Mouse (Mus musculus): Measurements from ENCODE around the gene Mdga1.

Gene Mdga1

DNA sequence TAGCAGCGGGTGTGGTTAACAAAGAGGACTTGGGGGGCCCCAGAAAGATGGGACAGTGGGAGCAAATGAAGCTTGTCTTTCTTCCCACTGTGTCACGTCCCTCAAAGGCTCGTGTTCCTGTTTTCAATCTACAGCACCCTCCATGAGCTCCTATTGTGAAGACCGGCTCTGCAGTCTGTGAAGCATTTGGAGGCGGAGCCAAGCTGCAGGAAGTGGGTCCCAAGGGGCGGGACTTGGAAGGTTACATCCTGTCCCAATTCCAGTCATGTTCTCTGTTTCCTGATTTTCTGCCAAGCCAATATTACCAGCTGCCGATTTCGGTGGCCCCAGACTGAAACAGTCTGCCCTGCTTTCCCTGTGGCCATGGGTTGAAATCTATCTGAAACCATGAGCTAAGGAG is 11.7 kb upstream of the Mdga1 start:
- DNase-seq (ENCODE audit: low spot score): peak; percentile 48

DNA sequence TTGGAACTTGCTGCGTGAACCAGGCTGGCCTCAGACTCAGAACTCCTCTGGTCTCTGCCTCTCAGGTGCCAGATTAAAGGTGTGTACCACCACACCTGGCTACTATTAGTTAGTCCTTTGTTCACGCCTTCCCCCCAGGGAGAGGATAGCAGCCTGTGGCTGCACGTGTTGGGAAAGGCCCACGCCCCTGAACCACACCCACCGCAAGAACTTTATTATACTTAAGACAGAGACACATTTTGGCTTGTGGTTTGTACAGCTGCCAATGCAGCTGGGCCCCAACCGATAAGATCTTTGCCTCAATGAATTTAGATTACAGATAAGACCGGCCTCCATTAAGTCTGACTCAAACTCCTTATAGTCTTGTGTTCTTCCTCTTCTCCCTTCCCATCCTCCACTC is 10.0 kb upstream of the Mdga1 start:
- peak; percentile 66 for DNase-seq (ENCODE audit: low spot score)

DNA sequence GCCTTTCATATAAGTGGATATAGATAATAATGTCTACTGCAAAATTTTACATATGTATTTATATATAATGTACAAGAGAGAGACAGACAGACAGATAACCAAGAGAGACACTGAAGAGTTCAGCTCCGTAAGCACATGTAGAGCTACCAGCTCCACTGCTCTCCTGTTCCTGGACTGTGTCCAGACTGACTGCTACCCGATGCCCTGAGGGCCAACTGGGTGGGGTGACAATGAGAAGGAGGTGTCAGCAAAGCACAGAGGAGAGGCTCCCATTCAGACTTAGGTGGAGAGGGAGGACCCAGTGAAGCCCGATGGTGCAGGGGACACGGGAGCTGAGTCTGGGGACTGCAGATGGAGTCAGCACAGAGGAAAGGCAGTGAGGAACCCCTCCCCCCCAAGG is 9.1 kb upstream of the Mdga1 start:
- no peak for DNase-seq (ENCODE audit: low spot score)

DNA sequence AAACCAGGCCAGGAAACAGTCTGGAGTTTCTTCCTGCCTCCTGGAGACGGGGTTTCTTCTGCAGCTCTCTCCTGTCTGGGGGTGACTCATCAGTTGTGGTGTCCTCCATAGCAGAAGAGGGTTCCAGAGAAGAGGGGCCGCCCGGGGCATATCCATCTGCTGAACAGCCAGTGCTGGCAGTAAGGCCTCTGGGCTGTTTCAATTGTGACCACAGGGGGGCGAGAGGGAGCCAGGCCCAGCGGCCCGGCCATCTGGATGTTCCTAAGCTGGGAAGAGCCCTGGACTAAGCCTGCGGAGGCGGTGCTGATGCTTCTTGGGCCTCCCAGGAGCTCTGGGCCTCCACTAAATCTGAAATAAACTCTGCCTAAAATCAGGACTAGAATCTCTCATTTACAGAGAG is 5.8 kb upstream of the Mdga1 start:
- peak; percentile 73 for DNase-seq (ENCODE audit: low spot score)

- no peak for DNase-seq (ENCODE audit: low spot score)
Observed at GRCm38 (mm10) chr17:29973226-29973625, 3.3 kb upstream of the Mdga1 start.

- DNase-seq (ENCODE audit: low spot score): no peak
Observed at GRCm38 (mm10) chr17:29971761-29972432, 2.0 kb upstream of the Mdga1 start.

- DNase-seq (ENCODE audit: low spot score): no peak
Observed at GRCm38 (mm10) chr17:29965506-29965905, 4.4 kb downstream of the Mdga1 start.

GRCm38 (mm10) chr17:29963730-29964259 is 6.1 kb downstream of the Mdga1 start:
- DNase-seq (ENCODE audit: low spot score): no peak

GRCm38 (mm10) chr17:29955880-29956279 is 14.0 kb downstream of the Mdga1 start:
- DNase-seq (ENCODE audit: low spot score): no peak

GRCm38 (mm10) chr17:29954316-29954715 is 15.6 kb downstream of the Mdga1 start:
- DNase-seq (ENCODE audit: low spot score): no peak

GRCm38 (mm10) chr17:29951100-29951499 is 18.8 kb downstream of the Mdga1 start:
- no peak for DNase-seq (ENCODE audit: low spot score)

DNA sequence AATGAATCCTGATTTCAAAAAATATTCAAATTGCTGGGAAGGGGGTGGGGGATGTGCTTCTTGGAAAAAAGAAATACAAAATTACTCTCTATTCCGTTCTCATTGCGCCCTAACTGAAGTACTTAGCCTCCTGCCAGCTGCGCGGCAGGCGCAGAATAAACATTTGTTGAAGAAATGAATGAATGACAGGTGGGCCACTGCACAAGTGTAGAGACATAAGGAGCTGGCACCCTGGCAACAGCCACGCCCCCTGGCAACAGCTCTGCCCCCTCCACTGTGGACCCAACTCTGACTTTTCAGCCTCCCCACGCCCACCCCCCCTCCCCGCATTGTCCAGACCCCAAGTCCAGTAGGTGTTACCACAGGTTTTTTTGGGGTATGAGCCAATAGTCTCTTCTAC is 19.3 kb downstream of the Mdga1 start:
- no peak for DNase-seq (ENCODE audit: low spot score)

GRCm38 (mm10) chr17:29947271-29947714 is 22.6 kb downstream of the Mdga1 start:
- no peak for DNase-seq (ENCODE audit: low spot score)

DNA sequence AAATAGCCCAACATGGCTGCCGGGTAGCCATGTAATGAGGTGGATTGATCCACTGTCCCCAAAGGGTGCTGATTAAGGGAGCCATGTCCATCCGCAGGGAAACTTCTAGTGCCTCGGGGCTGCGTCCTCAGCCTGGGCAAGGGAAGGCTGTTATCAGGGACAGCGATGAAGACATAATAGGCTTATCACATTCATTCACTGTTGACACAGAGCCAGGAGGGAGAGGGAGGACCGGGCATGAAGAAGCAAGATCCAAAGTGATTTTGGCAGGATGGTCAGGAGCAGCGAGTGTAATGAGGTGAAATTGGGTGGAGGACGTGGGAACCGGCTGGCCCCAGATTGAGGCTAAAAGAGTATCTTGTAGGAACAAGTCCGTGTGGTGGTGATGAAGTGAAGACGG is 25.5 kb downstream of the Mdga1 start:
- DNase-seq (ENCODE audit: low spot score): no peak

DNA sequence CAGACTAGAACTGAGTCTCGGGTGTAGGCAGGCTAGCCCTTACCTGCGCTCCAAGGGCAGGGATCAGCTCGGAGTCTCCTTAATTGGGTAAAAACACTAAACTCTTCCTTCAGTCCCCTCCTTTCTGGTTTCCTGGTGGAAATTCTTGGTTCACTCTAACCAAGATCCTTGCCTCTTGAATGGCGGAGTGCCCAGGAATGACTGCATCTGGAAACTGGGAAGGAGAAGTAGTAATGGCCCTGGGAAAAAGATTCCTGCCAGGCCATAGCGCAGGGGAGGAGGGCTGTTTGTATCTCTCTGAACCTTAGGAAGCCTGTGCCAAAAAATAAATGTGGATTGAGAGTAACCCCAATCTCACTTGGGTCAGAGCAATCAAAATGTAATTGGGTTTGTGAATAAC is 30.9 kb downstream of the Mdga1 start:
- no peak for DNase-seq (ENCODE audit: low spot score)

GRCm38 (mm10) chr17:29937350-29937781 is 32.5 kb downstream of the Mdga1 start:
- DNase-seq (ENCODE audit: low spot score): no peak

- DNase-seq (ENCODE audit: low spot score): no peak
Observed at GRCm38 (mm10) chr17:29934133-29934851, 35.6 kb downstream of the Mdga1 start.

- DNase-seq (ENCODE audit: low spot score): no peak
Observed at GRCm38 (mm10) chr17:29932753-29933152, 37.1 kb downstream of the Mdga1 start.

DNA sequence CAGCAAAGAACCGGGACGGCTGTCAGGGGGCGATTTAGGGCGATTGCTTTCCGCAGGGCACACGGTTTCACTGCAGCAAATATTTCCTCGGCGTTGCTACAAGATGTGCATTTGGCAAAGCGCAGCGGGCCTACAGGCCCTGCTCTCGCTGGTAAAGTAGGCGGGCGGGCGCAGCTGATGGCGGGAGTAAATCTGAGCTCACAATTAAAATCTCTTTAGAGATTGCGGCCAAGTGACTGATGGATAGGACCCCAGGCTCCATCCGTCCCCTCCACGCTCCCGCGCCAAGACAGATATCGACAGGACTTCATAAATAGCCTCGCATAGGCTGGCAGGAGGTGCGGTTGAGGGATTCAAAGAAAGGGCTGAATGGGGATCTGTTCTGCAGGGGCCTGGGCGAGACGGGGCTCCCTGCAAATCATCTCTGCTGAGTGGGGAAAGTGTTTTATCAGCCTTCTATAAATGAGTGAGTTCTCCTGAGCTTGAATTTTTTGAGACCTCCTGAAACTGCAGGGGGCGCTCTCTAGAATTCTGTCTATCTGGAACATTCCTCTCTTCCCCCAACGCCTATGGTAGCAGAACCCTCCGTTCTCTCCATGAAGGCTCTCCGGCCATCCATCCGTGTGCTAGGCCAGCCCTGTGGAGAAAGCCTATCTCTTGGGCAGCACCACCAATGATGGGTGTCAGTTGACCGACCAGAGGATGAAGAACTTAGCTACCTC is 38.5 kb downstream of the Mdga1 start:
- DNase-seq (ENCODE audit: low spot score): peak; percentile 51

DNA sequence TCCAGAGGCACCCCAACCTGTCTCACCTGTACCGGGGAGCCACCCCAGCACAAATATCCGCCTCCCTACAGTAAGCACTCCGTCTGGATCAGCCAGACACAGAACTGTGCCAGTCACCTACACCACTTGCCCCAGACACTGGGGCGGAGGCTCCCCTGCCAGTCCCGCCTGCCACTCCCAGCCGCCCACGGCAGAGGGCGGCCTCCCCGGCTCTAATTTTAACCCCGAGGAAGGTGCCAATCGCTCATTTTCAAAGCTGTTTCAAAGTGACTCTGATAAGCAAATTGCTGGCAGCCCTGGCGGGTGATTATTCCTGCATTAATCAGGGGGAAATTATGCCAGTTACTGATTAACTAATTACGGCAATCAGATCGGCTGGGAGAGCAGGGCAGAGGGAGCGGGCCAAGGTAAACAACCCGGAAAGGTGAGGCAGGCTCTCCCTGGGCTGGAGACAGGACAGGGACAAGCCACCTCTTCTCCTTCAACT is 41.1 kb downstream of the Mdga1 start:
- no peak for DNase-seq (ENCODE audit: low spot score)

GRCm38 (mm10) chr17:29925608-29926606 is 44.0 kb downstream of the Mdga1 start:
- DNase-seq (ENCODE audit: low spot score): no peak
